24 mouse cellular contexts compared by ENCODE assay signal in the genomic region with DNA sequence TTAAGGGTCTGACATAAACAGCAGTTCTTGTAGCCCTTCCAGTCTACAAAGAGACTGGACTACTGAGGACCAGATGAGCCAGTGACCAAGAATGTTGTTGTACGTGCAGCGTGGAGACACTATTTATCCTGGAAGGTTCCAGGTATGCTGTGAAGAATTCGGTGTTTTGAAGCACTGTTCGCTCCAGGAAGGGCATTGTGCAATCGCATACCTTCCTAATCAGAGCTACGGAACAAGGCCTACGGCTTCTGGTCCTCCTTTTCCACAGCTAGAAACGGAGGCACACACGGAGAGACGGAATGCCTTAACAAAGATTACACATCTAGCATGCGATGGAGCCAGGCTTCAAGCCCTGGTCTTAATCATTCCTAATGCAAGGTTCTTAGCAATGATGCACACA. TPM values are rescaled to one million over a fixed set of nuclear protein-coding genes. Genes with fewer than 3 reads are reported as not detected.
A peak's percentile ranks its signal among the peaks of the same experiment; 100 is the strongest.
DNase-seq lines count a peak whose midpoint lies in the region; ATAC-seq lines count a peak whose summit lies in the region.
"Had no signal": no experiment of that assay in that cellular context is flagged by ENCODE, and none has a peak within 500 bp of the region (broad histone marks: within the 10 kb centered on the region; RNA-seq: fewer than 3 reads in every experiment).

No protein-coding gene starts in this region.

- H3K4me1 ChIP-seq in lung, embryonic 16.5 days (replicated peaks; ENCODE audit: control insufficient read depth, insufficient read depth, low read length) = peaks cover 5% of the 10 kb centered on the region; the same call in 1 of the 2 replicates
- H3K4me1 ChIP-seq in limb, embryonic 10.5 days = peaks cover 14% of the 10 kb centered on the region
- H3K4me1 ChIP-seq: embryonic facial prominence, embryonic 12.5 days; forebrain, embryonic 15.5 days; hindbrain, embryonic 15.5 days had no signal

- WGBS in lung, embryonic 16.5 days = 50% methylated on average over 11 of the region's 11 CpGs
- 93% methylated on average over 11 of the region's 11 CpGs for WGBS in limb, embryonic 10.5 days

- H3K36me3 ChIP-seq in lung, embryonic 16.5 days (ENCODE audit: control insufficient read depth, insufficient read depth, low read length) = no peaks in the 10 kb centered on the region
- H3K36me3 ChIP-seq in limb, embryonic 10.5 days = no peaks in the 10 kb centered on the region
- H3K36me3 ChIP-seq: embryonic facial prominence, embryonic 12.5 days; forebrain, embryonic 15.5 days; heart, embryonic 15.5 days; hindbrain, embryonic 10.5 days; hindbrain, embryonic 15.5 days had no signal

- H3K4me3 ChIP-seq in lung, embryonic 16.5 days (ENCODE audit: low read length) = no peak overlapping the region
- no peak overlapping the region for H3K4me3 ChIP-seq in limb, embryonic 10.5 days
- H3K4me3 ChIP-seq: embryonic facial prominence, embryonic 12.5 days; forebrain, embryonic 15.5 days; heart, adult 2 months; heart, embryonic 15.5 days; hindbrain, embryonic 10.5 days; hindbrain, embryonic 15.5 days had no signal

- H3K27me3 ChIP-seq in lung, embryonic 16.5 days (ENCODE audit: control insufficient read depth, insufficient read depth, low read depth, low read length) = no peaks in the 10 kb centered on the region
- H3K27me3 ChIP-seq in limb, embryonic 10.5 days (ENCODE audit: low read depth, poor library complexity, severe bottlenecking) = no peaks in the 10 kb centered on the region
- H3K27me3 ChIP-seq: embryonic facial prominence, embryonic 12.5 days; forebrain, embryonic 15.5 days; heart, embryonic 15.5 days; hindbrain, embryonic 15.5 days had no signal

- H3K9me3 ChIP-seq in lung, embryonic 16.5 days (ENCODE audit: control insufficient read depth, low read length) = no peaks in the 10 kb centered on the region
- H3K9me3 ChIP-seq in limb, embryonic 10.5 days (replicated peaks) = no peaks in the 10 kb centered on the region
- H3K9me3 ChIP-seq: embryonic facial prominence, embryonic 12.5 days; forebrain, embryonic 15.5 days; heart, embryonic 15.5 days; hindbrain, embryonic 10.5 days; hindbrain, embryonic 15.5 days had no signal

- peak; percentile 84 for ATAC-seq in lung, embryonic 16.5 days (ENCODE audit: low read depth)
- ATAC-seq: forebrain, embryonic 15.5 days had no signal

- peak overlapping the region; percentile 13; the same call in 1 of the 2 replicates for H3K27ac ChIP-seq in lung, embryonic 16.5 days (ENCODE audit: low read length)
- H3K27ac ChIP-seq in limb, embryonic 10.5 days = no peak overlapping the region
- H3K27ac ChIP-seq: embryonic facial prominence, embryonic 12.5 days; forebrain, embryonic 15.5 days; heart, adult 2 months; heart, embryonic 15.5 days; hindbrain, embryonic 10.5 days; hindbrain, embryonic 15.5 days had no signal

- H3K4me2 ChIP-seq in lung, embryonic 16.5 days (ENCODE audit: low read depth, low read length) = no peak overlapping the region
- H3K4me2 ChIP-seq: embryonic facial prominence, embryonic 12.5 days; forebrain, embryonic 15.5 days; heart, embryonic 11.5 days; heart, embryonic 15.5 days; hindbrain, embryonic 15.5 days had no signal

- DNase-seq in urinary bladder, postnatal 14 days (ENCODE audit: low spot score) = peak; percentile 10
- no peak for DNase-seq in urinary bladder, postnatal 25 days (ENCODE audit: low spot score)
- DNase-seq in lung, postnatal 25 days (ENCODE audit: low spot score) = peak; percentile 72
- peak; percentile 69 for DNase-seq in yolk sac, embryonic 10.5 days (ENCODE audit: low spot score)
- DNase-seq in left cerebral cortex, adult 9 months (ENCODE audit: low spot score in 2 of 2) = no peak
- DNase-seq in embryo, embryonic 9.5 days (ENCODE audit: extremely low spot score) = no peak
- no peak for DNase-seq in limb, embryonic 10.5 days (ENCODE audit: low spot score)
- DNase-seq: adrenal gland, adult 2 months; adrenal gland, postnatal 25 days; cerebellum, adult 8-10 months; cerebellum, postnatal 14 days; embryo, embryonic 11 days; gastrocnemius, postnatal 10 days; heart, adult 2 months; heart, postnatal 14 days had no signal

- H3K9ac ChIP-seq in lung, embryonic 16.5 days (ENCODE audit: low read length) = no peak overlapping the region
- H3K9ac ChIP-seq: embryonic facial prominence, embryonic 12.5 days; forebrain, embryonic 15.5 days; heart, embryonic 15.5 days; hindbrain, embryonic 15.5 days had no signal

RNA-seq across cellular contexts. Expression of gene Fbxl5, which starts 0.7 kb away (rescaled TPM):
- 72.5 and 73.5 TPM in 2 replicates for polyA plus RNA-seq in lung, embryonic 16.5 days (2015; fragmentation: Nextera tagmentation; extraction: Ambion mirVana)
- polyA plus RNA-seq in limb, embryonic 10.5 days (2016; fragmentation: Nextera tagmentation; extraction: Ambion mirVana) = 47.3 and 51.9 TPM in 2 replicates

RNA-seq across cellular contexts. Expression of gene Bst1, which starts 2.1 kb away (rescaled TPM):
- 2.0 and 2.6 TPM in 2 replicates for polyA plus RNA-seq in lung, embryonic 16.5 days (2015; fragmentation: Nextera tagmentation; extraction: Ambion mirVana)
- polyA plus RNA-seq in limb, embryonic 10.5 days (2016; fragmentation: Nextera tagmentation; extraction: Ambion mirVana) = 0.05 and 0.21 TPM in 2 replicates
- polyA plus RNA-seq: C2C12; forebrain, embryonic 11.5 days; forebrain, embryonic 15.5 days; hindbrain, embryonic 10.5 days had no signal

RNA-seq across cellular contexts. Expression of gene Cd38, which starts 47.6 kb away (rescaled TPM):
- polyA plus RNA-seq in lung, embryonic 16.5 days (2015; fragmentation: Nextera tagmentation; extraction: Ambion mirVana) = 30.2 and 31.6 TPM in 2 replicates
- polyA plus RNA-seq in limb, embryonic 10.5 days (2016; fragmentation: Nextera tagmentation; extraction: Ambion mirVana) = 8.6 and 10.7 TPM in 2 replicates

Comparison
In these comparisons a context has a peak if more than half of its experiments do, and no peak if none do; other contexts are left out.
1. DNase-seq: peak in urinary bladder, postnatal 14 days (single experiment), lung, postnatal 25 days (single experiment) and yolk sac, embryonic 10.5 days (single experiment); none in urinary bladder, postnatal 25 days (single experiment), left cerebral cortex, adult 9 months (0 of 2), embryo, embryonic 9.5 days (single experiment) and limb, embryonic 10.5 days (single experiment).